Mouse (Mus musculus) liver, embryonic 14.5 days (tissue): ENCODE results near the gene Frmd4a. TPM values are rescaled to one million over a fixed set of nuclear protein-coding genes. Genes with fewer than 3 reads are reported as not detected.

Experiments used
- ATAC-seq: fragments of 200-750 bp; cut with Nextera tagmentation; 2 replicates; pipeline ENCODE4 v1.8.0; 2017; ENCODE audit warnings: moderate number of reproducible peaks, mild to moderate bottlenecking, moderate library complexity; ENCODE audit not compliant: insufficient read depth
- DNase-seq, 3 experiments: peaks; one replicate each; pipeline ENCODE4 v3.0.0-alpha.2; 2012 to 2013; ENCODE audit warnings: low read depth in 3 of 3, low spot score in 3 of 3
- H3K27ac ChIP-seq: fragments of 300-500 bp; sonication (generic); 2 replicates; pipeline ENCODE4 v1.5.1; 2014; ENCODE audit warnings: moderate library complexity, mild to moderate bottlenecking, control low read depth, inconsistent platforms
- H3K27me3 ChIP-seq: fragments of 300-500 bp; sonication (generic); 2 replicates; pipeline ENCODE4 v1.6.1; 2014; ENCODE audit warnings: mild to moderate bottlenecking, low read length, moderate library complexity; ENCODE audit not compliant: control insufficient read depth, insufficient read depth
- H3K36me3 ChIP-seq: fragments of 300-500 bp; sonication (generic); replicated peaks from 2 replicates; pipeline ENCODE4 v1.6.1; 2014; ENCODE audit warnings: low read depth; ENCODE audit not compliant: control insufficient read depth, insufficient read depth
- H3K4me1 ChIP-seq, 2 experiments: fragments of 200-500 bp in 1 of 2; fragments of 300-500 bp in 1 of 2; sonication (generic) in 1 of 2; replicated peaks; 2 replicates each; pipeline ENCODE4 v1.6.1; 2012 to 2014; ENCODE audit warnings: antibody characterized with exemption in 1 of 2, inconsistent platforms in 1 of 2, low read length in 1 of 2; ENCODE audit not compliant: control insufficient read depth in 2 of 2, insufficient read depth in 2 of 2
- H3K4me2 ChIP-seq: fragments of 300-500 bp; sonication (generic); 2 replicates; pipeline ENCODE4 v1.6.1; 2014; ENCODE audit warnings: low read depth, mild to moderate bottlenecking, control low read depth, moderate library complexity
- H3K4me3 ChIP-seq, 2 experiments: fragments of 200-500 bp in 1 of 2; fragments of 300-500 bp in 1 of 2; sonication (generic) in 1 of 2; 2 replicates each; pipeline ENCODE4 v1.5.1; 2012 to 2014; ENCODE audit warnings: low read depth in 2 of 2, low read length in 2 of 2, mild to moderate bottlenecking in 2 of 2, control low read depth in 1 of 2, inconsistent platforms in 1 of 2, moderate library complexity in 1 of 2; ENCODE audit not compliant: insufficient read depth in 1 of 2
- H3K9ac ChIP-seq: fragments of 300-500 bp; sonication (generic); replicated peaks from 2 replicates; pipeline ENCODE4 v1.6.1; 2014; ENCODE audit warnings: mild to moderate bottlenecking, control low read depth, moderate library complexity
- H3K9me3 ChIP-seq: fragments of 300-500 bp; sonication (generic); 2 replicates; pipeline ENCODE4 v1.6.1; 2016; ENCODE audit warnings: low read length, mixed read lengths; ENCODE audit not compliant: control insufficient read depth
- CTCF ChIP-seq: IDR thresholded peaks from 2 replicates; pipeline ENCODE4 v1.5.1; 2016; ENCODE audit warnings: antibody characterized with exemption, low read depth, control low read depth
- EP300 ChIP-seq: IDR thresholded peaks from 2 replicates; pipeline ENCODE4 v1.6.1; 2016; ENCODE audit warnings: antibody characterized with exemption, low read depth
- WGBS: fragments of 180-500 bp; shearing (Covaris S2); extraction: QIAGEN DNeasy Blood & Tissue Kit; methylation state at CpG from one replicate; pipeline ENCODE4 v1.1.7; 2014; ENCODE audit not compliant: insufficient replicate concordance; 5-methylcytosine and 5-hydroxymethylcytosine counted together
- polyA plus RNA-seq, 2 experiments: library from polyadenylated mRNA; depleted of rRNA in 1 of 2; stranded (reverse) in 1 of 2; unstranded in 1 of 2; fragments of >200 nt; fragmentation: Nextera tagmentation in 1 of 2; extraction: Ambion mirVana in 1 of 2; gene quantifications; 2 replicates each; pipeline versions ENCODE4 v1.2.1 to v1.2.3; 2012 to 2014

Frmd4a gene
- polyA plus RNA-seq, 2 experiments, result 11.0 to 11.2 TPM

DNA sequence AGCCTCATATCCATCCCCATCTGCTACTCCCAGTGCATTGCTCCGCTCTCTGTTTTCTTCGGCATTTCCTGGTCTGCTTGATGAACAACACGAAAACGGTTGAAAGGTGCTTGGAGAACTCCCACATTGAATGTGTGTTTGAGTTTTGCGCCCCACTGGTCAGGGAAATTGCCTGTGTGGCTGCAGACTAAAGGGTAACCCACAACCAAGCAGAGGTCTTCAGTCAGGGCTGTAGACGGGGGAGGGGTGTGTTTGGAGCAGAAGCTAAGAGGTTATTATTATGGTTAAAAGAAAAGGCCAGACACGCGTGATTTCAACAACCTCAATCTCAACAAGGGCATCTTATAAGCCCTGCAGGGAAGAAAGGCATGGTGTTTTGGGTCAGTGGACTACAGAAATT, 167.5 kb downstream of the Frmd4a start:
- no peak overlapping the region for H3K27ac ChIP-seq
- H3K4me1 ChIP-seq, result no peaks in the 10 kb centered on the region
- ATAC-seq (no peak), DNase-seq (no peak)
- H3K9ac ChIP-seq, result no peak overlapping the region
- no peaks in the 10 kb centered on the region for H3K9me3 ChIP-seq
- H3K36me3 ChIP-seq, result no peaks in the 10 kb centered on the region
- no peaks in the 10 kb centered on the region for H3K27me3 ChIP-seq
- TF ChIP-seq EP300 (no peak), CTCF (no peak)
- no peak overlapping the region for H3K4me2 ChIP-seq
- H3K4me3 ChIP-seq, result no peak overlapping the region
- 65% methylated on average over 8 of the region's 8 CpGs for WGBS

GRCm38 (mm10) chr2:4187521-4187920, 170.0 kb downstream of the Frmd4a start:
- Histone ChIP-seq H3K4me2 (no peak overlapping the region), H3K27ac (no peak overlapping the region), H3K9me3 (no peaks in the 10 kb centered on the region), H3K36me3 (no peaks in the 10 kb centered on the region), H3K9ac (no peak overlapping the region), H3K4me1 (no peaks in the 10 kb centered on the region), H3K4me3 (no peak overlapping the region), H3K27me3 (no peaks in the 10 kb centered on the region)
- TF ChIP-seq CTCF (no peak), EP300 (no peak)
- ATAC-seq, result no peak
- 37% methylated on average over 4 of the region's 4 CpGs for WGBS
- DNase-seq, result no peak

GRCm38 (mm10) chr2:4188303-4188702, 170.8 kb downstream of the Frmd4a start:
- DNase-seq, result no peak
- Histone ChIP-seq H3K9me3 (no peaks in the 10 kb centered on the region), H3K9ac (no peak overlapping the region), H3K4me2 (no peak overlapping the region), H3K4me1 (no peaks in the 10 kb centered on the region), H3K36me3 (no peaks in the 10 kb centered on the region), H3K27me3 (no peaks in the 10 kb centered on the region), H3K4me3 (no peak overlapping the region), H3K27ac (no peak overlapping the region)
- ATAC-seq, result no peak
- 43% methylated on average over 3 of the region's 3 CpGs for WGBS
- TF ChIP-seq CTCF (no peak), EP300 (no peak)

DNA sequence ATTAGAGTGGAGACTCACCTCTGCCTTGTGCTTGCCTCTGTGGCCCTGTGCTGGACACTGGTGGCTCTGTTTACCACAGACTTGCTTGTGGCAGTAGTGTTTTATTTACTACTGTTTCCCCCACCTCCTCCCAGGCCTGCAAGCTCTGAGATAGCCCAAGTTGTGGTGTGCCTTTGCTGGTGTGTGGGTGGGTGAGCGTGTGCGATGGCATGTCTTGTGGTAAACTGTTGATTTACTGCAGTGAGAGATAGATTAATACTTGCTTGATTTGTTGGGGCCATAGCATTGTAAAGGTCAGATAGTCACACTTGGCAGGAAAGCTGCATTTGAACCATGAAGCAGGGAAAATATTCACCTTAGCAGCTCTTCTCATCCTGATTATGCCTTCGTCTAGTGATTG, 172.8 kb downstream of the Frmd4a start:
- no peak overlapping the region for H3K9ac ChIP-seq
- DNase-seq, result no peak
- no peak overlapping the region for H3K27ac ChIP-seq
- no peaks in the 10 kb centered on the region for H3K36me3 ChIP-seq
- no peak overlapping the region for H3K4me3 ChIP-seq
- TF ChIP-seq EP300, result no peak
- TF ChIP-seq CTCF, result no peak
- H3K4me2 ChIP-seq, result no peak overlapping the region
- H3K4me1 ChIP-seq, result no peaks in the 10 kb centered on the region
- no peak for ATAC-seq
- H3K27me3 ChIP-seq, result no peaks in the 10 kb centered on the region
- H3K9me3 ChIP-seq, result no peaks in the 10 kb centered on the region
- WGBS, result 55% methylated on average over 3 of the region's 3 CpGs

- DNase-seq (no peak), ATAC-seq (no peak)
- Histone ChIP-seq H3K36me3 (no peaks in the 10 kb centered on the region), H3K9ac (no peak overlapping the region), H3K9me3 (no peaks in the 10 kb centered on the region), H3K4me1 (no peaks in the 10 kb centered on the region), H3K4me2 (no peak overlapping the region), H3K27ac (no peak overlapping the region), H3K4me3 (no peak overlapping the region), H3K27me3 (no peaks in the 10 kb centered on the region)
- TF ChIP-seq CTCF (no peak), EP300 (no peak)
- WGBS, result 59% methylated on average over 5 of the region's 5 CpGs
Measured at GRCm38 (mm10) chr2:4190995-4191394, 173.5 kb downstream of the Frmd4a start.

DNA sequence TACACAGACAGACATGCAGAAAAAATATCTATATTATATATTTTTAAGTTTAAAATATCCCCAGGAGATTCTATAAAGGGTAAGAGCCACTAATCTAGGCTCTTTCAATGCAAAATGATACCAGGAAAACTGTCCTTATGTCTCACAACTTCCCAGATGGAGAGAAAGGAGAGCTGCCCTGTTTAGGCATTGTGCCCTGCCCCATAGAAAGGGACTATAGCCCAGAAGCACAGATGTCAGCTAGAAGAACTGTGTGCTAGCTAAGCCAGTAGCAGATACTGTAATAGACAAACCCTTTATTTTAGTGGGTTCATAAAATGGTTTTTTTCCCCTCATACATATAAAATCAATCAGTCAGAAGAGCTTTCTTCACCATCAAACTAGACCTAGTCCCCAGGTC, 175.7 kb downstream of the Frmd4a start:
- no peak overlapping the region for H3K4me3 ChIP-seq
- no peaks in the 10 kb centered on the region for H3K9me3 ChIP-seq
- H3K36me3 ChIP-seq, result no peaks in the 10 kb centered on the region
- H3K27ac ChIP-seq, result no peak overlapping the region
- DNase-seq (no peak), ATAC-seq (no peak)
- H3K27me3 ChIP-seq, result no peaks in the 10 kb centered on the region
- no peak overlapping the region for H3K9ac ChIP-seq
- no peak for TF ChIP-seq EP300
- H3K4me1 ChIP-seq, result no peaks in the 10 kb centered on the region
- H3K4me2 ChIP-seq, result no peak overlapping the region
